ENCODE assay signal across 29 mouse cellular contexts in genomic region chr2:23119573-23119972, GRCm38 (mm10). TPM values are rescaled to one million over a fixed set of nuclear protein-coding genes. Genes with fewer than 3 reads are reported as not detected.
DNase-seq lines count a peak whose midpoint lies in the region; ATAC-seq and TF ChIP-seq lines count a peak whose summit lies in the region.
"Had no signal": no experiment of that assay in that cellular context is flagged by ENCODE, and none has a peak within 500 bp of the region (broad histone marks: within the 10 kb centered on the region; RNA-seq: fewer than 3 reads in every experiment).

No protein-coding gene starts in this region.

- peaks cover 44% of the 10 kb centered on the region for H3K36me3 ChIP-seq in heart, embryonic 12.5 days
- H3K36me3 ChIP-seq in limb, embryonic 14.5 days (ENCODE audit: control insufficient read depth, insufficient read depth, low read length) = peaks cover 17% of the 10 kb centered on the region; the same call in 1 of the 2 replicates
- peaks cover 81% of the 10 kb centered on the region for H3K36me3 ChIP-seq in limb, embryonic 10.5 days

- ATAC-seq in heart, embryonic 12.5 days (ENCODE audit: insufficient number of reproducible peaks, low FRiP score) = no peak
- ATAC-seq in limb, embryonic 14.5 days (ENCODE audit: low FRiP score, low read depth) = peak; percentile 53; the same call in 1 of the 2 replicates
- ATAC-seq: forebrain, embryonic 15.5 days; intestine, postnatal 0 days; Patski had no signal

- intact Hi-C loops in gastrocnemius, adult 2 months (cut with DNase I) = no loop called here
- intact Hi-C loops in gastrocnemius, postnatal 14 days (cut with DNase I; ENCODE audit: low total_unique reads) = no loop called here

- H3K27me3 ChIP-seq in heart, embryonic 12.5 days (replicated peaks) = no peaks in the 10 kb centered on the region
- H3K27me3 ChIP-seq in limb, embryonic 14.5 days (ENCODE audit: control insufficient read depth, insufficient read depth, low read length) = no peaks in the 10 kb centered on the region
- H3K27me3 ChIP-seq in limb, embryonic 10.5 days (ENCODE audit: low read depth, poor library complexity, severe bottlenecking) = no peaks in the 10 kb centered on the region
- H3K27me3 ChIP-seq: CH12.LX; embryonic facial prominence, embryonic 13.5 days; forebrain, embryonic 12.5 days; forebrain, embryonic 15.5 days; heart, embryonic 13.5 days; hindbrain, embryonic 12.5 days; hindbrain, embryonic 15.5 days; Patski had no signal

- no peaks in the 10 kb centered on the region for H3K9me3 ChIP-seq in heart, embryonic 12.5 days (replicated peaks)
- no peaks in the 10 kb centered on the region for H3K9me3 ChIP-seq in limb, embryonic 14.5 days (ENCODE audit: control insufficient read depth, low read length)
- H3K9me3 ChIP-seq in limb, embryonic 10.5 days (replicated peaks) = no peaks in the 10 kb centered on the region
- H3K9me3 ChIP-seq: embryonic facial prominence, embryonic 10.5 days; embryonic facial prominence, embryonic 13.5 days; forebrain, embryonic 12.5 days; forebrain, embryonic 15.5 days; G1E; heart, embryonic 13.5 days; hindbrain, embryonic 12.5 days; hindbrain, embryonic 15.5 days had no signal

- no peaks in the 10 kb centered on the region for H3K4me1 ChIP-seq in heart, embryonic 12.5 days (replicated peaks)
- no peaks in the 10 kb centered on the region for H3K4me1 ChIP-seq in limb, embryonic 14.5 days (ENCODE audit: control insufficient read depth, insufficient read depth, low read length)
- no peaks in the 10 kb centered on the region for H3K4me1 ChIP-seq in limb, embryonic 10.5 days
- H3K4me1 ChIP-seq: embryonic facial prominence, embryonic 10.5 days; embryonic facial prominence, embryonic 13.5 days; forebrain, embryonic 12.5 days; forebrain, embryonic 15.5 days; hindbrain, embryonic 12.5 days; hindbrain, embryonic 15.5 days had no signal

- TF ChIP-seq POLR2A in limb, embryonic 14.5 days (IDR thresholded peaks at IDR 0.05; ENCODE audit: borderline replicate concordance, extremely low read depth, insufficient read depth, insufficient read length) = no peak

- no peak overlapping the region for H3K4me2 ChIP-seq in heart, embryonic 12.5 days
- H3K4me2 ChIP-seq in limb, embryonic 14.5 days (replicated peaks; ENCODE audit: low read depth, low read length, severe bottlenecking) = no peak overlapping the region
- H3K4me2 ChIP-seq: embryonic facial prominence, embryonic 13.5 days; forebrain, embryonic 12.5 days; forebrain, embryonic 15.5 days; heart, embryonic 13.5 days; hindbrain, embryonic 12.5 days; hindbrain, embryonic 15.5 days had no signal

- peak overlapping the region; percentile 56 for H3K27ac ChIP-seq in gastrocnemius, adult 2 months
- no peak overlapping the region for H3K27ac ChIP-seq in heart, embryonic 12.5 days (ENCODE audit: poor library complexity, severe bottlenecking)
- no peak overlapping the region for H3K27ac ChIP-seq in limb, embryonic 14.5 days (replicated peaks; ENCODE audit: low read depth, low read length)
- H3K27ac ChIP-seq in limb, embryonic 10.5 days = no peak overlapping the region
- H3K27ac ChIP-seq: embryonic facial prominence, embryonic 10.5 days; embryonic facial prominence, embryonic 13.5 days; forebrain, embryonic 12.5 days; forebrain, embryonic 15.5 days; heart, embryonic 13.5 days; hindbrain, embryonic 12.5 days; hindbrain, embryonic 15.5 days had no signal

- H3K9ac ChIP-seq in heart, embryonic 12.5 days = no peak overlapping the region
- no peak overlapping the region for H3K9ac ChIP-seq in limb, embryonic 14.5 days (ENCODE audit: low read depth, low read length, severe bottlenecking)
- H3K9ac ChIP-seq: embryonic facial prominence, embryonic 13.5 days; forebrain, embryonic 12.5 days; forebrain, embryonic 15.5 days; heart, embryonic 13.5 days; hindbrain, embryonic 12.5 days; hindbrain, embryonic 15.5 days had no signal

- H3K4me3 ChIP-seq in gastrocnemius, adult 2 months = no peak overlapping the region
- no peak overlapping the region for H3K4me3 ChIP-seq in heart, embryonic 12.5 days
- no peak overlapping the region for H3K4me3 ChIP-seq in limb, embryonic 14.5 days (replicated peaks; ENCODE audit: low read length)
- no peak overlapping the region for H3K4me3 ChIP-seq in limb, embryonic 10.5 days
- H3K4me3 ChIP-seq: embryonic facial prominence, embryonic 10.5 days; embryonic facial prominence, embryonic 13.5 days; erythroblast, embryonic 14.5 days; forebrain, embryonic 12.5 days; forebrain, embryonic 15.5 days; heart, embryonic 13.5 days; hindbrain, embryonic 12.5 days; hindbrain, embryonic 15.5 days had no signal

- TF ChIP-seq CTCF in gastrocnemius, adult 2 months (IDR thresholded peaks at IDR 0.05) = no peak

- peak; percentile 24 for DNase-seq in gastrocnemius, adult 2 months
- no peak for DNase-seq in gastrocnemius, postnatal 14 days
- DNase-seq in heart, adult 8-10 months (ENCODE audit: low spot score) = peak; percentile 50
- DNase-seq in limb, embryonic 14.5 days (ENCODE audit: low spot score) = no peak
- DNase-seq in limb, embryonic 10.5 days (ENCODE audit: low spot score) = no peak
- no peak for DNase-seq in kidney, adult 9 months
- DNase-seq: adrenal gland, adult 2 months; adrenal gland, postnatal 14 days; B cell, adult 2 months; cerebellum, adult 11-12 months; cerebellum, adult 8-10 months; cerebellum, postnatal 10 days; cerebellum, postnatal 36 days; embryo, embryonic 11 days; gastrocnemius, postnatal 36 days; kidney, adult 2 months had no signal

RNA-seq across cellular contexts. Expression of gene Mastl, which starts 36.3 kb away (rescaled TPM):
- total RNA-seq in gastrocnemius, adult 2 months (2021) = under 1 TPM; 0.36 TPM
- 1 to 10 TPM in 1 of 2 experiments, under 1 TPM in 1; 0.86 to 1.2 TPM for total RNA-seq in gastrocnemius, postnatal 14 days (2021)
- under 1 TPM; 0.19 to 0.60 (median 0.43) TPM for total RNA-seq in heart, adult 8-10 months (2022)
- 10.0 and 11.2 TPM in 2 replicates for polyA plus RNA-seq in heart, embryonic 12.5 days (2016; fragmentation: Nextera tagmentation; extraction: Ambion mirVana)
- 4.1 and 5.5 TPM in 2 replicates for polyA plus RNA-seq in limb, embryonic 14.5 days (2012; rRNA removed)
- 7.7 and 8.4 TPM in 2 replicates for polyA plus RNA-seq in limb, embryonic 14.5 days (2014; fragmentation: Nextera tagmentation; extraction: Ambion mirVana)
- polyA plus RNA-seq in limb, embryonic 10.5 days (2016; fragmentation: Nextera tagmentation; extraction: Ambion mirVana) = 16.3 and 16.9 TPM in 2 replicates
- polyA plus RNA-seq: adrenal gland, adult 2 months had no signal

RNA-seq across cellular contexts. Expression of gene Yme1l1, which starts 36.6 kb away (rescaled TPM):
- total RNA-seq in gastrocnemius, adult 2 months (2021) = 10 to 100 TPM; 56.8 to 68.1 TPM
- 10 to 100 TPM; 53.2 to 60.4 TPM for total RNA-seq in gastrocnemius, postnatal 14 days (2021)
- total RNA-seq in heart, adult 8-10 months (2022) = 10 to 100 TPM; 65.9 to 73.4 (median 69.1) TPM
- polyA plus RNA-seq in heart, embryonic 12.5 days (2016; fragmentation: Nextera tagmentation; extraction: Ambion mirVana) = 59.8 and 60.2 TPM in 2 replicates
- 34.9 and 45.5 TPM in 2 replicates for polyA plus RNA-seq in limb, embryonic 14.5 days (2012; rRNA removed)
- polyA plus RNA-seq in limb, embryonic 14.5 days (2014; fragmentation: Nextera tagmentation; extraction: Ambion mirVana) = 80.2 and 85.9 TPM in 2 replicates
- 64.9 and 76.5 TPM in 2 replicates for polyA plus RNA-seq in limb, embryonic 10.5 days (2016; fragmentation: Nextera tagmentation; extraction: Ambion mirVana)

RNA-seq across cellular contexts. Expression of gene Acbd5, which starts 51.6 kb away (rescaled TPM):
- total RNA-seq in gastrocnemius, adult 2 months (2021) = 10 to 100 TPM; 27.1 to 31.4 TPM
- total RNA-seq in gastrocnemius, postnatal 14 days (2021) = 10 to 100 TPM; 31.8 to 32.4 TPM
- total RNA-seq in heart, adult 8-10 months (2022) = 10 to 100 TPM; 23.9 to 26.8 (median 25.4) TPM
- polyA plus RNA-seq in heart, embryonic 12.5 days (2016; fragmentation: Nextera tagmentation; extraction: Ambion mirVana) = 32.7 and 33.7 TPM in 2 replicates
- 12.3 and 15.3 TPM in 2 replicates for polyA plus RNA-seq in limb, embryonic 14.5 days (2012; rRNA removed)
- 21.3 and 28.4 TPM in 2 replicates for polyA plus RNA-seq in limb, embryonic 14.5 days (2014; fragmentation: Nextera tagmentation; extraction: Ambion mirVana)
- polyA plus RNA-seq in limb, embryonic 10.5 days (2016; fragmentation: Nextera tagmentation; extraction: Ambion mirVana) = 21.7 and 27.7 TPM in 2 replicates

Comparison
In these comparisons a context has a peak if more than half of its experiments do, and no peak if none do; other contexts are left out.
1. DNase-seq: peak in gastrocnemius, adult 2 months (single experiment) and heart, adult 8-10 months (single experiment); none in gastrocnemius, postnatal 14 days (single experiment), limb, embryonic 14.5 days (single experiment), limb, embryonic 10.5 days (single experiment) and kidney, adult 9 months (single experiment).